Comparison of ENCODE assay signal across 7 mouse cellular contexts in the genomic region with DNA sequence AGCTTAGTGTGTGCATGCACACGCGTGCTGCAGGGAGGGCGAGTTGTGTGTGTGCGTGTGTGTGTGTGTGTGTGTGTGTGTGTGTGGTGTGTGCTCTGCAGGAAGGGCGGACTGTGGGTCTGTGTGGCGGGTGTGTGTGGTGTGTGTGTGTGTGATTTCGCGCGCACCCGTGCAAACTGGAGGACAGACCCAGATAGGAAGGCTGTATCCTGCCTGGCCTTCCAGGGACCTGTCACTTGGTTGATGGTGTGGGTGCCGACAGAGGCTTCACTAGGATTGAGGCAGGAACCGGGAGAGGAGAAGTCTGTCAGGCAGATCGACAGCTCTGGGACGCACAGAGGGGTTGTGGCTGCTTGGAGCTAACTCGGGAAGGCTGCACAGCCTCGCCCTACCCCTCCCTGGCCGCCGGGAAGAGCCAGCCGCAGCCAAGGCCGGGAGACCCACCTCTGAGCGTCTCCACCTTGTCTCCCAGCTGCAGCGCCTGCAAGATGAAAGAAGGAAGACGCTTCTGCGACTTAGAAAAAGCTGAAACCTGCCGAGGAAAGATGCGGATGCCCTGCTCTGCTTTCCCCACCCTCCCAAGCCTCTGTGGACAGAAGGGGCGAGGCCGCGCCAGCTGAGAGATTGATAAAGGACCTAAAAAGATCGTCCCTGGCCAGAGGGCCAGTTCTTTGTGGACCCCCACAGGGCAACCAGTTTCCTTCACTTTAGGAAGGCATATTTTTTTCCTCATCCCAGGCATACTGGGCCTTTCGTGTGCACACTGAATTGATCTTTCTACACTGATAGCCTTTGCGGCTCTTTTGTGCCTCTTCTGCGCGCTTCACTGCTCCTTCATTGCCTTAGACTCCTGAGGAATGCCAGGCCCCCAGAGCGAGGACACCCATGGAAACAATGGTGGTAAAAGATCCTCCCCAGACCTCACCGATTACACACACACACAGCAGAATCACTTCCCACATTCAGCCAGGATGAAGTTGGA. TPM values are rescaled to one million over a fixed set of nuclear protein-coding genes. Genes with fewer than 3 reads are reported as not detected.
DNase-seq lines count a peak whose midpoint lies in the region; ATAC-seq lines count a peak whose summit lies in the region.

No protein-coding gene starts in this region.

- H3K4me1 ChIP-seq in forebrain, embryonic 16.5 days (replicated peaks; ENCODE audit: control insufficient read depth, insufficient read depth, low read length): peaks cover 36% of the 10 kb centered on the region

- peak overlapping the region; percentile 91 for H3K9ac ChIP-seq in forebrain, embryonic 16.5 days (replicated peaks; ENCODE audit: low read depth, low read length)

- 1% methylated on average over 36 of the region's 36 CpGs for WGBS in forebrain, embryonic 16.5 days

- no peaks in the 10 kb centered on the region for H3K36me3 ChIP-seq in forebrain, embryonic 16.5 days (ENCODE audit: control insufficient read depth, insufficient read depth)

- H3K27me3 ChIP-seq in forebrain, embryonic 16.5 days (replicated peaks; ENCODE audit: control insufficient read depth, insufficient read depth, low read length): no peaks in the 10 kb centered on the region

- peak overlapping the region; percentile 60 for H3K4me3 ChIP-seq in forebrain, embryonic 16.5 days (replicated peaks; ENCODE audit: low read length)

- peak; percentile 21 for DNase-seq in T-cell, adult 2 months (ENCODE audit: low spot score)
- peak; percentile 57 for DNase-seq in cerebellum, adult 11 months
- peak; percentile 33 to 54 for DNase-seq in layer of hippocampus, postnatal 36 days
- DNase-seq in lung, postnatal 25 days (ENCODE audit: low spot score): peak; percentile 10
- DNase-seq in right cerebral cortex, postnatal 10 days (ENCODE audit: low spot score in 2 of 2): peak; percentile 69 to 72

- peak overlapping the region; percentile 81 for H3K4me2 ChIP-seq in forebrain, embryonic 16.5 days (ENCODE audit: low read length)

- H3K27ac ChIP-seq in forebrain, embryonic 16.5 days (ENCODE audit: low read length): peak overlapping the region; percentile 94

- H3K9me3 ChIP-seq in forebrain, embryonic 16.5 days (ENCODE audit: control insufficient read depth, low read length): no peaks in the 10 kb centered on the region

- peak; percentile 62; the same call in 1 of the 2 replicates for ATAC-seq in forebrain, embryonic 16.5 days
- ATAC-seq in hematopoietic stem cell, adult 5-6 weeks (replicated peaks in 1 of 2; ENCODE audit: insufficient read depth in 1 of 2, low FRiP score in 2 of 2, low TSS enrichment in 1 of 2, low read depth in 1 of 2, poor library complexity in 2 of 2, severe bottlenecking in 2 of 2): peak; percentile 7 to 19; a peak in 1 of 4 replicates

RNA-seq across cellular contexts. Expression of gene 1700025G04Rik, which starts 0.9 kb away (rescaled TPM):
- 26.4 and 31.2 TPM in 2 replicates for polyA plus RNA-seq in forebrain, embryonic 16.5 days (2015; fragmentation: Nextera tagmentation; extraction: Ambion mirVana)
- 21.9 and 36.3 TPM in 2 replicates for total RNA-seq in hematopoietic stem cell, adult 5-6 weeks (2017)
- 10 to 100 TPM; 78.1 to 78.9 TPM for total RNA-seq in layer of hippocampus, postnatal 36 days (2021)

Comparison
In these comparisons a context has a peak if more than half of its experiments do, and no peak if none do; other contexts are left out.
1. Peak in every context shown above with its lines: DNase-seq, ATAC-seq, H3K4me3 ChIP-seq and H3K27ac ChIP-seq.
2. DNase-seq: peak in every context shown above with its lines; median percentile 70 in right cerebral cortex, postnatal 10 days; 57 in cerebellum, adult 11 months; 44 in layer of hippocampus, postnatal 36 days; 21 in T-cell, adult 2 months; 10 in lung, postnatal 25 days.